Mouse (Mus musculus) embryo, embryonic 11.5 days (tissue): ENCODE data around the gene Lmod1.

ENCODE experiments used
- DNase-seq: peaks from one replicate; pipeline ENCODE4 v3.0.0-alpha.2; 2012; ENCODE audit warnings: low read depth, low spot score

Lmod1 gene

GRCm38 (mm10) chr1:135408973-135409372 lies 84.4 kb downstream of the Lmod1 start:
- DNase-seq = no peak

GRCm38 (mm10) chr1:135410967-135411366 lies 86.4 kb downstream of the Lmod1 start:
- no peak for DNase-seq

GRCm38 (mm10) chr1:135412130-135412529 lies 87.5 kb downstream of the Lmod1 start:
- DNase-seq = no peak

- no peak for DNase-seq
These were observed 89.4 kb downstream of the Lmod1 start for GRCm38 (mm10) chr1:135413996-135414395.
